Mouse (Mus musculus): Measurements from ENCODE around the gene Cntn6.

GRCm38 (mm10) chr6:104470706-104471105 is 21.9 kb upstream of the Cntn6 start:
- no peak for TF ChIP-seq EP300 (IDR thresholded peaks at IDR 0.05; ENCODE audit: low read depth)
- TF ChIP-seq CTCF (IDR thresholded peaks at IDR 0.05; ENCODE audit: low read depth), result no peak

Data from liver, postnatal 0 days (tissue).